Mouse (Mus musculus): ENCODE measurements around the gene Iqsec2.
"Not testable (repeated sequence)": the region's sequence is repeated elsewhere in the genome, so short reads cannot be mapped to it uniquely, and the experiment has no call there.

The Iqsec2 gene

GRCm38 (mm10) chrX:152178843-152179545 lies 34.9 kb downstream of the Iqsec2 start:
- no peak for DNase-seq (ENCODE audit: low spot score)

- no peak for DNase-seq (ENCODE audit: low spot score)
These were observed 35.9 kb downstream of the Iqsec2 start for GRCm38 (mm10) chrX:152179670-152180656.

DNA sequence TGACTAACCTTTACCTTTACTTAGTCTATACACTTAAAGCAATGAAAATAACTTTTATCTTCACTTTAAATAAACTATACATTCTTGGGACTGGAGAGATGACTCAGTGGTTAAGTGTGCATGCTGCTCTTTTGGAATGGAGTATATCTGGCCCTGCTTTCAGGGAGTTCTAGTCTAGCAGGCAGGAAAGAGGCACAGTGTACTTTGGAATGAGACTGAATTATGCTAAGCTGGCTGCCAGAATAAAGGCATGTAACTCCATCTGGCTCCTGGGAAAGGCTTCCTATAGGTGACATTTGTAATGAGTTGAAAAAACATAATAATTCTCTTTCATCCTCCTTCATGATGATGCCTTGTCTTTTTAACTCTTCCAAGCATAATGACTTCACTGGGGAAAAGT lies 43.1 kb downstream of the Iqsec2 start:
- no peak for DNase-seq (ENCODE audit: low spot score)

DNA sequence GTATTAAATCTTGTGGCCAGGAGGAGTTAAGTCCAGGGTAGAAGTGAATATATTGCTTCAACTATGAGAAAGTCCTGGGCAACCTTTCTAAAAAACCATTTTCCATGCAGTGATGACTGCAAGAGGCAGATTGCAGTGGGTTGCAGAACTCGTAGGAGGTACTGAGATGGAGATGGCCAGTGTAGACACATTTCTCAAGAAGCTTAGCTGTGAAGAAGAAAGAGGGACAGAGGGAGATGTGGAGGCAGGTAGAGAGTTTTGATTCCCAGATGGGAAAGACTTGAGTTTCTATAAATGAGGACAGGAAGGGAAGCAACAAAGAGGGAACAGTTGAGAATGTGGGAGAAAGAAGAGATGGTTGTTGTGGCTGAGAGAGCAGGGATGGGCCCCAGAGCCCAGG lies 47.2 kb downstream of the Iqsec2 start:
- no peak for DNase-seq (ENCODE audit: low spot score)

GRCm38 (mm10) chrX:152197814-152198648 lies 54.0 kb downstream of the Iqsec2 start:
- DNase-seq (ENCODE audit: low spot score) = no peak

GRCm38 (mm10) chrX:152201737-152202421 lies 57.8 kb downstream of the Iqsec2 start:
- DNase-seq (ENCODE audit: low spot score) = no peak

DNA sequence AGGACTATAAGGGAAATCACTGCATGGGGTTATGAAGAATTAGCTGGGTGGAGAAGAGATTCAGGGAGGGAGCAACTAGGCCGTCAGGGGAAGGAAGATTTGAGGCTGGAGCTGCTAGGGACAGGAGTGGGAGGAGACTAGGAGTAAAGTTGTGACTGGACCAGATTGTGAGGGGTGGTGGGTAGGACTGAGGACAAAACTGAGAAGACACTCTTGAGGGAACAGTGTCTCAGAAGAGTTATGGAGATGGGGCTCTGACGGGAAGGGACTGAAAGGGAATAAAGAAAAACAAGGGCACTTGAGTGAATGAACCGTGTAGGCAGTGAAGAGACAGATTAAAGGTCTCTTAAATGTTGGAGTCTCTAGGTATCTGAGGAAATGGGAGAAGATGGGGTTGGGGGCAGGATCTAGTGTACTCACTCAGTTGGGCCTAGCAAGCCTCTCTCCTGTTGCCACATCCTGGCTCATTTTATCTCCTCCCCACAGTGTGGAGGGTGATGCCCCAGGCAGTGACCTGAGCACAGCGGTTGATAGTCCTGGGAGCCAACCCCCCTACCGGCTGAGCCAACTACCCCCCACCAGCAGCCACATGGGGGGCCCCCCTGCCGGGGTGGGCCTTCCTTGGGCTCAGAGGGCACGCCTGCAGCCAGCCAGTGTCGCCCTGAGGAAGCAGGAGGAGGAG lies 58.5 kb downstream of the Iqsec2 start:
- no peak for DNase-seq (ENCODE audit: low spot score)

- DNase-seq (ENCODE audit: low spot score) = no peak
These were observed 59.2 kb downstream of the Iqsec2 start for GRCm38 (mm10) chrX:152203247-152203646.

DNA sequence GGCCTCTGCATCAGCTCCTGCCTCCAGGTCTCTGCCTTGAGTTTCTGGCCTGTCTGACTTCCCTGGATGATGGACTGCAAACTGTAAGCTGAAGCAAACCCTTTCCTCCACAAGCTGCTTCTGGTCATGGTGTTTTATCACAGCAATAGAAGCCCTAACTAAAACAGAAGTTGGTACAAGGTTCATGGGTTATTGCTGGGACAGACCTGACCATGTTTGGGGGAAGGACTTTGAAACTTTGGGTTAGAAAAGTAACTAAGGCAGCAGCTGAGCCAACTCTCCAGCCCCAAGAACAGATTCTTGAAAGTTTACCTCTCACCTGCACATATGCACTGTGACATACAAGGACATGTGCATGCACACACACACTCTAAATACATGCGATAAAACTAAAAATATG lies 61.4 kb downstream of the Iqsec2 start:
- no peak for DNase-seq (ENCODE audit: low spot score)

- DNase-seq (ENCODE audit: low spot score) = no peak
These were observed 70.6 kb downstream of the Iqsec2 start for GRCm38 (mm10) chrX:152214703-152215102.

DNA sequence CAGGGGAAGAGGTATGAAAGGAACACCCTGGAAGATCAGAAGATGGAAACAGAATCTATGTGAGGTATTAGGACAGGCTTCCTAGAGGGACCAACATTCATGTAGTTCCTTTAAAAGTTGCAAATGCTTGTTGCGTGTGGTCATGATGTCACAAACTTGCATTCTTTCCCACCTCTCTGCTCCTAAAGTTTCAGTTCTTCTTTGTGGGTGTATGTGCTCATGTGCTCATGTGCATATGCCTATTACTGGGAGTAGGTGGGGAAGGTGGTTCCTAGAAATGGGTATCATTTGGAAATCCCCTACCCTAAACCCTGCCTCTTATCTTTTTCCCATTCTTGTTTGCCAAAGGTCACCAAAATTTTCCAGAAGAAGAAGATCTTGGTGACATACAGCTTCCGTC lies 74.5 kb downstream of the Iqsec2 start:
- no peak for DNase-seq (ENCODE audit: low spot score)

- no peak for DNase-seq (ENCODE audit: low spot score)
These were observed 77.7 kb downstream of the Iqsec2 start for GRCm38 (mm10) chrX:152221721-152222120.

DNA sequence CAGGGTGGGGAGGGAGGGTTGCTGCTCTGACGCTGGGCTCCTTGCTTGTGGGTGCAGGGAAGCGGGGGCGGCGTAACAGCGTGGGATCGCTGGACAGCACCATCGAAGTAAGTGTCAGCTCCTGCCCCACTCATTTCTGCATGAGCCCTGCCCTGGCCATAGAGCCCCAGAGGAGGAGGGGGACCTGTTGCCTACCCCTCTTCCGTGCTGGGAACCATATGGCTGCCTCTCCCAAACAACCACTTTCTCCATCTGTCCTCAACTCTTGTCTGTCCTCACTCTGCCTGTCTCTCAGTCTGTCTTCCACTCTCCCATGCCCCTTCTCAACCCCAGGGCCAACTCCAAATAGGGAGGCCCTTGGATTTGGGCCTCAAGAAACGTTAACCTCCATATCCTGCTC lies 78.2 kb downstream of the Iqsec2 start:
- DNase-seq (ENCODE audit: low spot score) = no peak

- no peak for DNase-seq (ENCODE audit: low spot score)
These were observed 79.2 kb downstream of the Iqsec2 start for GRCm38 (mm10) chrX:152223313-152223712.

GRCm38 (mm10) chrX:152224280-152224679 lies 80.2 kb downstream of the Iqsec2 start:
- DNase-seq (ENCODE audit: low spot score) = no peak

DNA sequence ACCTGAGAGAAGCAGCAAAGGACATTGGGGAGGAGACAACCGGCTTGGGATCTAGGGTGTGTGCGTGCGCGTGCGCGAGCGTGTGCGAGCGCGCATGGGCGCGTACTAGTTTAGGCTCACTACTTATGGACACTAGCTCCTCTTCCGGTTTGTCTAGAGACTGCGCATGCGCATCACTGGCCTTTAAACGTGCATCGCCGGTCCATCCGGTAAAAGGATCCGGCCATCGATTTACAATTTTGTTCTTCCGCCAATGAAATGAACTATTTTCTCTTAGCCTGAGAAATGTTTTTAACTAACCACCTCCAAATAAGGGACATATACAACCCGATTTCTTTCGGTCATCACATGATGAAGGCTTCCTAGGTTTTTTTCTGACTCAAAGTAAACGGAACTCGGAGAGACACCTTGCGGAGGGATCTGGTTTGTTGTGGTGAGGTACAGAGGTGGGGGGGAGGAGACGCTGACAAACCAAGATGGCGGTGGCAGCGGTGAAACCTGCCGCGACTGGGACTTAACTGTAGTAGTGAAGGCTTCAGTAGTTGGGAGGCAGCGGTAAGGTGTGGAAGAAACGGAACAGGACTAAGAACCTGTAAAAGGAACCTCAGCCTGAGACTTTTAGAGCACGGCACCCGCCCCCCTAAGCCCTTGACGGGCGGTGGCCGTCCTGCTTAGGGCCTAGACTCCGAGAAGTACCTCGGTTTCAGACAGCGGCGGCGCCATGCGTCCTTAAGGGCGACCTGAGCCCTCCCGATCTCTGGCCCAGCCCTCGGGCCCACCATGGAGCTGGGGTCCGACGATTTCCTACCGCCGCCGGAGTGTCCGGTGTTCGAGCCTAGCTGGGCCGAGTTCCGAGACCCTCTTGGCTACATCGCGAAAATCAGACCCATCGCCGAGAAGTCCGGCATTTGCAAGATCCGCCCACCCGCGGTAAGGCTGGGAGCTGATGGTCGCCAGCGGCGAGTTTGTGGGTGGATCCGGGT lies 89.0 kb downstream of the Iqsec2 start, which contains the start of gene Kdm5c:
Gene Kdm5c, plus strand, starts transcription at position 240 of the 983 bp plus-strand sequence.
- peak; percentile 94 for DNase-seq (ENCODE audit: low spot score)

GRCm38 (mm10) chrX:152234125-152234524 lies 90.1 kb downstream of the Iqsec2 start:
- no peak for DNase-seq (ENCODE audit: low spot score)

DNA sequence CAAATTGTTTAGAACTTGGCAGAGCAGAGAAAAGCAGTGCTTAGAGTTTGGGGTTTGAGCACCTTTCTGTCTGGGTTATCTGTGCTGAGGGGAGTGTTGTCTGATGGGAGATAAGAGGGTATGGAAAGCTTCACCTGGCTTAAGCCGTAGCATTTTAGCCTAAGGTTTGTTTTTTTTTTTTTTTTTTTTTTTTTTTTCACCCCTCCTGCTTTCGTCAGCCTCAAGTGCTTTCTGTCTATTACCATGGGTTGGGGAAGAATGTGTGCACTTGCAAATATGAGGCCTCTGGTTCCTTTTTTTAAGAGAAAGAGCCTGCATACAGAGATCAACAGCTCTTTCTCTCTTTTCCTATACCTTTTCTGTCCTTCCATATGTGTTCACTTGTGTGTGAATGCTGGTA lies 91.7 kb downstream of the Iqsec2 start:
- no peak for DNase-seq (ENCODE audit: low spot score)

GRCm38 (mm10) chrX:152243140-152243539 lies 99.1 kb downstream of the Iqsec2 start:
- DNase-seq (ENCODE audit: low spot score) = not testable (repeated sequence)

Data from layer of hippocampus, adult 11-12 months (tissue).